Mouse (Mus musculus) embryo, embryonic 10.5 days (tissue): Measurements from ENCODE around the gene Lefty1.
"Not testable (repeated sequence)": the region's sequence is repeated elsewhere in the genome, so short reads cannot be mapped to it uniquely, and the experiment has no call there.

Experiments
- DNase-seq: peaks from one replicate; pipeline ENCODE4 v3.0.0-alpha.2; 2015; ENCODE audit warnings: low spot score

Lefty1 gene

GRCm38 (mm10) chr1:180956401-180956800 lies 21.6 kb downstream of the Lefty1 start:
- no peak for DNase-seq

- DNase-seq, result no peak
Measured at GRCm38 (mm10) chr1:180956973-180957381, 22.2 kb downstream of the Lefty1 start.

- DNase-seq, result no peak
Measured at GRCm38 (mm10) chr1:180957989-180958388, 23.2 kb downstream of the Lefty1 start.

- DNase-seq, result no peak
Measured at GRCm38 (mm10) chr1:180958797-180959196, 24.0 kb downstream of the Lefty1 start.

- no peak for DNase-seq
Measured at GRCm38 (mm10) chr1:180965786-180966185, 31.0 kb downstream of the Lefty1 start.

- DNase-seq, result no peak
Measured at GRCm38 (mm10) chr1:180966542-180966941, 31.7 kb downstream of the Lefty1 start.

- DNase-seq, result no peak
Measured at GRCm38 (mm10) chr1:180967261-180967660, 32.4 kb downstream of the Lefty1 start.

GRCm38 (mm10) chr1:180972941-180973340 lies 38.1 kb downstream of the Lefty1 start:
- DNase-seq, result no peak

GRCm38 (mm10) chr1:180974126-180974746 lies 39.4 kb downstream of the Lefty1 start:
- peak; percentile 84 for DNase-seq

- peak; percentile 55 for DNase-seq
Measured at GRCm38 (mm10) chr1:180976110-180976679, 41.4 kb downstream of the Lefty1 start.

GRCm38 (mm10) chr1:180979484-180980251 lies 44.8 kb downstream of the Lefty1 start:
- no peak for DNase-seq

GRCm38 (mm10) chr1:180980464-180980863 lies 45.6 kb downstream of the Lefty1 start:
- DNase-seq, result peak; percentile 26

GRCm38 (mm10) chr1:180981298-180982046 lies 46.6 kb downstream of the Lefty1 start:
- DNase-seq, result not testable (repeated sequence)

- peak; percentile 14 for DNase-seq
Measured at GRCm38 (mm10) chr1:180986701-180987100, 51.9 kb downstream of the Lefty1 start.

- DNase-seq, result peak; percentile 84
Measured at GRCm38 (mm10) chr1:180987759-180988158, 52.9 kb downstream of the Lefty1 start.
